Mouse (Mus musculus) CD4-positive naive resting alpha-beta T cell, adult 76 days (primary cell): Measurements from ENCODE around the gene Tex101. TPM values are rescaled to one million over a fixed set of nuclear protein-coding genes. Genes with fewer than 3 reads are reported as not detected.

Source experiments
- total RNA-seq: library from RNA; stranded (reverse); gene quantifications from one replicate; pipeline ENCODE4 v1.2.4, GENCODE M21; 2023

Tex101 gene
- not detected for total RNA-seq

DNA sequence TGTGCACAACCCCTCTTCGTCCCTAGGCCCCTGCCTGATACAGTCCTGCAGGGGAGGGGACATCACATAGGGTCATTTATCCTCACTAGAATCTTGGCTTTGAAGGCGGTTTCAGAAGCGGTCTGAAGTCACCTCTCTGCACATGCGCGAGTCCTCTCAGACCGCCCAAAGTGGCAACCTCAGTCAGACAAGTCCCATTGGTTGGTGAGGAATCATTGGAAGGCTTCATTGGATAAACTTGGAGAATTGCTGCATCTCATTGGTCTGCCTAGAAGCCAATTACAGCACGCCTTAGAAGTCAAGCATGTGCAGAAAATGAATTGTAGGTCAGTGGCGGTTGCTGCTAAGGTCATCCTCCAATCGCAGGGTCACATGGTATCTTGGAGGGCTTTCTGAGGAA, at the start of gene Tex101:
Gene Tex101, minus strand, starts transcription at position 101 of the 400 bp plus-strand sequence.

DNA sequence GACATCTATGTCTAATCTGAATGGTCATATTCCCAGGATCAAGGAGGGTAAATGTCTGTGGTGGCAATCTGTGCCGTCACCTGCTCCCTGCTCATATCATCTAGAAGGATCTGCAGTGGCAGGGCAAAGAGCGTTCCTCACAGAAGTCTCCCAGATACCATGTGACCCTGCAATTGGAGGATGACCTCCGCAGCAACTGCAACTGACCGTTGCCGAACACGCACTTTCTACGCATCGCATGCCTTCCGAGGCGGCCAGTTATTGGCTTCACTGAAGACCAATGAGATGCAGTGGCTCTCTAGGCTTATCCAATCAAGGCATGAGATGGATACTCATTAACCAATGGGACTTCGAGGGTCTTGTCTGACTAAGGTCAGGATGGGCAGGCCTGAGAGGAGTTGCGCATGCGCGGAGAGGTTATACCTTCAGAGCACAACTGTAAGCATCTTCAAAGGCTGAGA, 32.4 kb upstream of the Tex101 start, which contains the start of gene BC049730:
Gene BC049730, plus strand, starts transcription at position 411 of the 461 bp plus-strand sequence.

DNA sequence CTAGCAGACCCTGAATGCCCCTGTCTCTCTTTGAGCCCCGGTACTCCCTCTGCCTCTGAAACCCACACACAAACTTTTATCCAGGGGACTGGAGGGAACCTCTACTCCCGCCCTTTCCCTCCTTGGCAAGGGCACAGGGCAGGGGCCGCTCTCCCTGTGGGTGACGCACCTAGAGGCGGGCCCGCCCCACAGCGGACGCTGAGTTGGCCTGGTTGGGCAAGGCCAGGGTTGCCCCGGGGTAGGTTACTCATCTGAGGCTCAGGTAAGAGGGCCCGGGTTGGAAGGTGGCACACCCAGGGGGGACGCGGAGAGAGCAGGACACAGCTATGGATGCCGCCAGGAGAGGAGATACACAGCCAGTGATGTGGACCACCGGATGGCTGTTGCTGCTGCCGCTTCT, 40.2 kb downstream of the Tex101 start, which contains the start of gene Lypd3:
Gene Lypd3, plus strand, starts transcription at position 287 of the 400 bp plus-strand sequence.

Other genes with a start within 250 kb of the Tex101 start
- gene Irgc1, start 224.4 kb downstream of the Tex101 start, total RNA-seq, result 3.0 TPM
- gene Plaur, start 214.2 kb downstream of the Tex101 start, total RNA-seq, result 214 TPM
- gene Cadm4, start 194.7 kb downstream of the Tex101 start, total RNA-seq, result 0.76 TPM
- gene Zfp428, start 169.7 kb downstream of the Tex101 start, total RNA-seq, result 1.7 TPM
- gene AC161166.1, start 164.2 kb downstream of the Tex101 start, total RNA-seq, result not detected
- 12.6 TPM for gene Irgq, start 146.0 kb downstream of the Tex101 start, total RNA-seq
- gene Pinlyp, start 130.6 kb downstream of the Tex101 start, total RNA-seq, result not detected
- gene Xrcc1, start 130.4 kb downstream of the Tex101 start, total RNA-seq, result 45.6 TPM
- gene Ethe1, start 89.1 kb downstream of the Tex101 start, total RNA-seq, result 6.5 TPM
- not detected for gene Zfp575, start 89.0 kb downstream of the Tex101 start, total RNA-seq
- gene Phldb3, start 65.9 kb downstream of the Tex101 start, total RNA-seq, result 13.4 TPM
- gene Lypd3, start 40.1 kb downstream of the Tex101 start, total RNA-seq, result not detected
- gene BC049730, start 32.6 kb upstream of the Tex101 start, total RNA-seq, result not detected
- not detected for gene Gm4763, start 50.2 kb upstream of the Tex101 start, total RNA-seq
- 2.2 TPM for gene Cd177, start 83.6 kb upstream of the Tex101 start, total RNA-seq
- gene Ceacam10, start 100.5 kb upstream of the Tex101 start, total RNA-seq, result not detected
- gene Gm9844, start 185.5 kb upstream of the Tex101 start, total RNA-seq, result not detected
- gene Lypd4, start 193.3 kb upstream of the Tex101 start, total RNA-seq, result not detected
- gene Dmrtc2, start 193.4 kb upstream of the Tex101 start, total RNA-seq, result not detected
- 3,592 TPM for gene Rps19, start 207.7 kb upstream of the Tex101 start, total RNA-seq
- 97.2 TPM for gene Cd79a, start 220.7 kb upstream of the Tex101 start, total RNA-seq
- gene Arhgef1, start 226.2 kb upstream of the Tex101 start, total RNA-seq, result 1,699 TPM